Mouse (Mus musculus): ENCODE measurements around the gene Mrgprd.
A peak's percentile ranks its signal among the peaks of the same experiment; 100 is the strongest.

Mrgprd gene

GRCm38 (mm10) chr7:145314785-145315411 is at the start of gene Mrgprd:
Mrgprd (plus strand) TSS chr7:145314835.
- DNase-seq (ENCODE audit: low read depth), result no peak

- DNase-seq (ENCODE audit: low read depth), result no peak
Observed at GRCm38 (mm10) chr7:145266011-145266410, 48.6 kb upstream of the Mrgprd start.

- DNase-seq (ENCODE audit: low read depth), result no peak
Observed at GRCm38 (mm10) chr7:145268890-145269289, 45.7 kb upstream of the Mrgprd start.

GRCm38 (mm10) chr7:145270955-145271354 is 43.7 kb upstream of the Mrgprd start:
- no peak for DNase-seq (ENCODE audit: low read depth)

- peak; percentile 37 for DNase-seq (ENCODE audit: low read depth)
Observed at GRCm38 (mm10) chr7:145275488-145275887, 39.1 kb upstream of the Mrgprd start.

- no peak for DNase-seq (ENCODE audit: low read depth)
Observed at GRCm38 (mm10) chr7:145281396-145281795, 33.2 kb upstream of the Mrgprd start.

GRCm38 (mm10) chr7:145283041-145283440 is 31.6 kb upstream of the Mrgprd start:
- peak; percentile 39 for DNase-seq (ENCODE audit: low read depth)

- DNase-seq (ENCODE audit: low read depth), result peak; percentile 95
Observed at GRCm38 (mm10) chr7:145283487-145284187, 31.0 kb upstream of the Mrgprd start, which contains the start of gene Tpcn2. Tpcn2 (minus strand) TSS chr7:145284011.

GRCm38 (mm10) chr7:145284293-145284692 is 30.3 kb upstream of the Mrgprd start:
- DNase-seq (ENCODE audit: low read depth), result no peak

- no peak for DNase-seq (ENCODE audit: low read depth)
Observed at GRCm38 (mm10) chr7:145285476-145285875, 29.2 kb upstream of the Mrgprd start.

GRCm38 (mm10) chr7:145287410-145287809 is 27.2 kb upstream of the Mrgprd start:
- no peak for DNase-seq (ENCODE audit: low read depth)

- DNase-seq (ENCODE audit: low read depth), result peak; percentile 47
Observed at GRCm38 (mm10) chr7:145289302-145289701, 25.3 kb upstream of the Mrgprd start.

- no peak for DNase-seq (ENCODE audit: low read depth)
Observed at GRCm38 (mm10) chr7:145291847-145292246, 22.8 kb upstream of the Mrgprd start.

GRCm38 (mm10) chr7:145292726-145293125 is 21.9 kb upstream of the Mrgprd start:
- no peak for DNase-seq (ENCODE audit: low read depth)

GRCm38 (mm10) chr7:145293859-145294258 is 20.8 kb upstream of the Mrgprd start:
- DNase-seq (ENCODE audit: low read depth), result peak; percentile 59

- DNase-seq (ENCODE audit: low read depth), result no peak
Observed at GRCm38 (mm10) chr7:145298666-145299490, 15.8 kb upstream of the Mrgprd start.

GRCm38 (mm10) chr7:145299562-145300320 is 14.9 kb upstream of the Mrgprd start:
- DNase-seq (ENCODE audit: low read depth), result no peak

GRCm38 (mm10) chr7:145300321-145301007 is 14.2 kb upstream of the Mrgprd start, which contains the start of gene Mrgprf:
Mrgprf (plus strand) TSS chr7:145300828.
- no peak for DNase-seq (ENCODE audit: low read depth)

- DNase-seq (ENCODE audit: low read depth), result no peak
Observed at GRCm38 (mm10) chr7:145301008-145301340, 13.7 kb upstream of the Mrgprd start.

GRCm38 (mm10) chr7:145301341-145302005 is 13.2 kb upstream of the Mrgprd start:
- DNase-seq (ENCODE audit: low read depth), result no peak
